Mouse (Mus musculus): Measurements from ENCODE around the gene Stum.

The Stum gene

DNA sequence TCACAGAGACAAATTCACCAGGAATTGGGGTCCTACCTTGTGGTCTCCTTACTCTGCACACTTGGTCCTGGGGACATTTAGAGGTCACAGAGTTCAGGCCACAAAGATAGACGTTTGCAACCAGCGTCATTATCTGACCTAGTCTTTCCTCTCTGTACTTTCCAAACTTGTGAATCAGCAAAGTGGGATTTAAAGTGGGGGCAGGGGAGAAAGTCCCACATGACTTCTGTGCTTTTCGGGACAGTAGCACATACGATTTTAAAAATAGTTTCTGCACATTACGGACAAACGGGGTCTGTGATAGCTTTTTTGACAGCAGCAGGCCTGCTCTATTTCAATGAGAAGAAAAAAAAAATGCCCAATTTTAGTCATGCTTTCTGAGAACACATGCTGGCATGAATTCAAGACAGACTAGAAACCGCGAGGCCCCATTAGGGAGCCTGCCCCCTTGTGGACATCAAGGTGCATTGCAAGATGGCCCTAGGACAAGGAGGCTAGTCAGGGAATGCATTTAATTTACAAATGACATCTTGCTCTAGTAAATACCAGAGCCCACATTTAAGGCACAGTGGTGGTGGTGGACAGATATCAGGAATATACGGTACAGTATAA, 55.1 kb downstream of the Stum start:
- DNase-seq, result peak; percentile 66 to 74

DNA sequence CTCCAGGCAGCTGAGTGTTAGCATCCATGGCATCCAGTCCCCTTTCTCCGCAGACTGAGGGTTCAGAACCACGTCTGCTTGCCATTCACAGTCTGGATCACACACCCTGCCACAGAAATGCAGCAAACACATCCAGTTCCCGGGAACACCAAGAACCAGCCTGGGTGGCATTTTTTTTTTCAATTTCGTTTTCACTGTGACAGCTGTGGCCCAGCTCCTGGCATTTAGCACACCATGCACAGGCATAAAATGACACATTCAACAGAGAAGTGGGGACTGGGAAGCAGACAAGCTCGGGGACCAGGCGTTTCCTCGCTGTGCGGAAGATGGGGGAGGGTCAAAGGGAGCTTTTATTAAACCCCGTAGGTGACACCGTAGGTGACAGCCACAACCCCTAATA, 55.6 kb downstream of the Stum start:
- no peak for DNase-seq

DNA sequence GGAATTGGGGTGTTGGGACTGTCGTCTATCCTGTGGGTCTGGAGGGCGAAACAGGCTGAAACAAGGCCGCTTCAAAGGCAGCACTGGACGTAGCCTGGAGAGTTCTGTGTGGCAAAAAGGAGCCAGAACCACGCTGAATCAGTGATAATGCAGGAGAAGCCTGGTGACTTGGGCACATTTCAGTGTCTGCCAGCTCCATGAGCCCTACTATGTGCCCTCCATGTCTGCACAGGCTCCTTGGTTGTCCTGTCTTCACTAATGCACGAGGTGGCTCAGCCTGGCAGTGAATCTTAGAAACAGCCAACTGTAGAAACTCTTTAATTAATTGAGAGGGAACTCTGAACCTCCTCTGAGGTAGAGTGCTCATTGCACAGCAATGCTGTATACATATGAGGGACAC, 56.9 kb downstream of the Stum start:
- DNase-seq, result no peak

DNA sequence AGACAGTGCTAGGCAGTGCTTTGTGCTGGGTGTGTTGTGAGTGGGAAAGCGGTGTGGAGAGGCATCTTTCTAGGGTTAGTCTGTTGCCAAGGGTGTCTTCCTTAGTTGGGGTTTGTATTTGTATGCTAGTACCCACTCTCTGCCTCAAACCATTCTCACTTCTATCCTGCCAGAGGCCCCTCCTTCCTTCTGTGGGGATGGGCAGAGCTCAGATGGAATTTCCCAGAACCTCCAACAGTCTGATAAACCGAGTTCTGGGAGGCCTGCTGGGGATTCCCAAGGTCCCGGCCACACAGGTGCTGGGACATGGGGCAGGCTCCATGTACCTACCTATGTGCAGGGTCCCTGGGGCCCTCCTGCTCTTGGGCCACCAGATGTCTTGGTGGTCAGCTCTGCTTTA, 59.4 kb downstream of the Stum start:
- no peak for DNase-seq

GRCm38 (mm10) chr1:180423008-180423639, 60.2 kb downstream of the Stum start:
- no peak for DNase-seq

- DNase-seq, result peak; percentile 75 to 88
Observed at GRCm38 (mm10) chr1:180422076-180422828, 61.1 kb downstream of the Stum start.

DNA sequence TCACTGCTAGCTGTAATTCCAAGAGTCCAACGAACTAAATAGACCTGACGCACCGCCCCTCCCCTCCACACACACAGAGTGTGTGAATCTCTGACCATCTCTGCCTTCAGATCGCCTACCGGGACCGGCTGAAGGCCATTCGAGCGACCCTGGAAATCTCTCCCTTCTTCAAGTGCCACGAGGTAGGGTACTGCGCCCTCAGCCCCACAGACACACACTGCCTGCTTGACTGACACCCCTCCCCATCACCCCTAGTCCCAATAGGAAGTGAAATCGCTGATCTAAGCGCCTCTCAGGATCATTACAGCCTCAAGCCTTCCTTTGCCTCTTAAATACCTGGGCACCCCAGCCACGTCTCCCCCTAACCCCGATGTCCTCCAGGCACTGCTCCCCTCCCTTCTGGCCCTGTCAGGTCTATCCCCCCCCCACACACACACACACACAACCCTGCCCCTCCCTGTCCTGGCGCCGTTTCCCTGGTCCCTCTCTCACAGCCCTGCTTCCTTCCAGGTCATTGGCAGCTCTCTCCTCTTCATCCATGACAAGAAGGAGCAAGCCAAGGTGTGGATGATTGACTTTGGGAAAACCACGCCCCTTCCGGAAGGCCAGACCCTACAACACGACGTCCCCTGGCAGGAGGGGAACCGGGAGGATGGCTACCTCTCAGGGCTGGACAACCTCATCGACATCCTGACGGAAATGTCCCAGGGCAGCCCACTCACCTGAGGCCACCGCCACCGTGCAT, 62.0 kb downstream of the Stum start:
- no peak for DNase-seq

DNA sequence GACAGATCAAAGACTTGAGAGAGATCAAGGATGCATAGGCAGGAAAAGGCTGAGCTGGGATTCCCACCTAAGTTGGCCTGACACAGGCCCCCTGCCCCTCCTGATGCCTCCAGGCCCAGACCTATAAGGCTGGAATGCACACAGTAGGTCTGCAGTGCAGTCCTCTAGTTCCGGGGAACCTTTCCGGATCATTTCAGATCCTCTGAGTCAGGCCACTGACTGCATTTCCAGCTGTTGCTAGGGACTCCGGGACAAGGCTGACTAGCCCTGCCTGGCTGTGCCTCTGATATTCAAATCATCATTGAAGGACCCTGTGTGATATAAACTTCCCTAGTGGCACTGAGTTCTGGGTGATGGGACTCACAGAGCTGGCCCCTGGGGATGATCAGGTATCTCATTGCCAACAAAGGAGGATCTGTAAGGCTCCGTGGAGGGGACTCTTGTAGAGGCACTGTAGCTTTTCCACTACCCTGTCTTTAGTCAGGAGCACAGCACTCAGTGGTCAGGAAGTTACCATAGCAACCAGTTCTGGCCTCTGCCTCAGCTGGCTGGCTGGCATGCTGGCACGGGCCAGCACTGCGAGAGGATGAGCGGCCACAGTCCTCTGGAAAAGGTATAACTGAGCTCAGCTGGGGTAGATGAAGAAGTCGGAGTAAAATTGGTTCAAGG, 62.7 kb downstream of the Stum start:
- DNase-seq, result peak; percentile 57 to 71

- no peak for DNase-seq
Observed at GRCm38 (mm10) chr1:180419059-180419458, 64.2 kb downstream of the Stum start.

DNA sequence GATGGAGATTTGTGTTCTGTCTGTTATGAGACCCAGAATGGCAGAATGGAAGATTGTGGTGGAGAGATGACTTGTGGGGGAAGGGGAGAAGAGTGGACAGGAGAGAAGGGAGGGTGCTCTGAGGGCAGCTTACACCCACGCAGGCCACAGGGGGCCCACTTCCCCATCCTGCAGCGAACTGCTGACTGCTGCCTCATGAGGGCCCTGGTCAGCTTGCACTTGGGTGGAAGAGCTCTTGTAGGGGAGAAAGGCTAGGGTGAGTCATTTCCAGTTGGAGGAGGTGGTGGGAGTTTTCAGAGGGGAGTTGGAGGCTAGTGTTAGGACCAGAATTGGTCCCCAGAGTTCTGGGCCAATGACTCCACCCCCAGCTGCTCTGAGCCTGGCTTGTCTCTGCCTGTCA, 66.2 kb downstream of the Stum start:
- no peak for DNase-seq

DNA sequence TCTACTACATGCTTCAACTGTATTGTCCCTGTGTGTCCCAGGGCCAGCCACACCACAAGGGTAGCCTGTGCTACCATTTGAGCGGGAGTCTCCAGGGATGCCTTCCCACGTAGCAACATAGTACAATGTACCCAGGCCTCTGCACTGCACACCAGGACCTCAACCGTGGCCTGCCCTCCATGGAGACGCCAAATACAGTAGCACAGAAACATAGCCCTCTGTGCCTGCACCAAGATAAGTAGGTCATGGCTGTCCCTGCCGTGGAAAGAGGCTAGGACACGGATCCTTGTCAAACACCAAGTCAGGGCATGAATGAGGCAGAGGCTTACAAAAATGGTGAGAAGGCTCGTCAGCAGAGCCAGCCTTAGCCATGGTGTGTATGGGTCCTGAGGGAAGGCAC, 67.5 kb downstream of the Stum start:
- DNase-seq, result no peak

DNA sequence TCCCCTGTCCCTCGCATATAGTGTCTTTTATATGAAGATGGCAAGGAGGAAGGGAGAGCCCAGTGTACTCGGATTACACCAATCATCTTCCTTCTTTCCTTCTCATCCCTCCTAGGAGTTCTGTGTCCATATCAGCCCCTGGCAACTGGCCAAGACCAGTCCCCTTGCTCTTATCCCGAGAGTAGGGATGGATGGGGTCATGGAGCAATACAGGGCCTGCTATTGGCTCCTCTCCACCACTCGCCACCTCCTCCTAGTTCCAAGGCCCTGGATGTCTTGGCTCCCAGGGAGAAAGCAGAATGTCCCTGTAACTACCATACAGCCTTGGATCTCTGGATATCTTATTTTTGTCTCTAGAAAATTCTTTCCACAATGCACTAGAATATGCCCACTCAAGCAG, 68.2 kb downstream of the Stum start:
- no peak for DNase-seq

GRCm38 (mm10) chr1:180410306-180410705, 73.0 kb downstream of the Stum start:
- no peak for DNase-seq

- no peak for DNase-seq
Observed at GRCm38 (mm10) chr1:180409771-180410170, 73.5 kb downstream of the Stum start.

GRCm38 (mm10) chr1:180408832-180409231, 74.5 kb downstream of the Stum start:
- no peak for DNase-seq

DNA sequence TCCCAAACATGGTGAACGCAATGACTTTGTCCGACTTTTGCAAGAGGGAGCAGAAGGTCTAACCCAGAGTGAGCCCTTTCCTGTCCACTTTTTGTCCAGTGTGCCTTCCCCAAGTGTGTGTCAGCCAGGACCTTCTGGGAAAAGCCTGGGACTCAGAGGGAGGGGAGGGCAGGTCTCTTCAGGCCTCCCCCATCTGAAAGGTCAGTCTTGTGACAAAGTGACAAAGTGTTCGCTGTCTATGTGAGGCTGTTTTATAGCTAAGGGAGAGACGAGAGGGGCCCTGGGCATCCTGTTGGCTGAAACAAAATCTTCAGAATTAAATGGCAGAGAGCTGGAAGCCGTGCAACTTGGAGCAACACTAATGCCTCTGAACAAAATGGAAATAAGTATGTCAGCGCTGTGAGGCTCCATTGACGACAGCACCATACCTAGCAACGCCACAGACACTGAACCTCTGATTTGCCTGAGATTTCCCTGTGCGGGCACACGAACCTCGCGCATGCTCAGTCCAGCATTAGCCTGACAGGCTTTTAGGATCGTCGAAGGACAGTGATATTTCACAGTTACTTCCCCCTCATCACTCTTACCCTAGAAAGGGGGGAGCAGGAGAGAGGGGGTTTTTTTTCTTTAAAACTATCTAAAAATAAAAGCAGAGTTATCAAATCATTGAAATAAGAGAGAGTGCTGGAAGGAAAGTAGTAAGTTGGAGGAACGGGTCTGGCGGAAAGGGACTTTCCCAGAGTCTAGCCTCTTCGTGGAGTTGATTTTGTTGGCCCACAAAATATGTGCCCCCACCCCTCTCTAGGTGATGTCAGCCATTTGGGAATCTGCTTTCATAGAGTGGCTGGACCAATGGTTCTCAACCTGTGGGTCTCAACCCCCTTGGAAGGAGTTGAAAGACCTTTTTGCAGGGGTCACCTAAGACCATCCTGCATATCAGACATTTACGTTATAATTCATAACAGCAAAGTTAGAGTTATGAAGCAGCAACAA, 75.3 kb downstream of the Stum start:
- no peak for DNase-seq

DNA sequence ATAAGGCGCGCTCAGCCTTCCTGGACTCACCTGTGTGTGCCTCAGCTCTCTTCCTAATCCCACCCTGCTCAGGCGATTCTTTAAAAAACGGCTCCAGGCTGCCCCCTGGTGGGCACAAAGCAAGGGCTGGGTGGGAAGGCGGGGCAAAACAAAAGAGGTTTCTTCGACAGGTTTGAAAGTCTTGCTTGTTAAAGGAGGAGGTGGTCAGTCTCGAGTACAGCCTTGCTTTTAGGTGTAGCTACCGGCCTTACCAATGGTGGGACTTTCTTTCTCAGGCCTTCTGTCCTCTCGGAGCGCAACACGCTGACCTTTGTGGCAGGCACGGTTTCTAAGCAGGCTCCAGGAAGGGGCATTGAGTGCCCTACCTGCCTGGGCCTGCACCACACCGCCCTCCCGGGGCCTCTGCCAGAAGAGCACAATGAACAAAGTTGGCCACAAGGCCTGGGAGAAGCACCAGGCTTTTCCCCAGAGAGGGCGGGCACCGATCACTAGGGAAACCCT, 76.1 kb downstream of the Stum start:
- peak; percentile 81 to 87 for DNase-seq

DNA sequence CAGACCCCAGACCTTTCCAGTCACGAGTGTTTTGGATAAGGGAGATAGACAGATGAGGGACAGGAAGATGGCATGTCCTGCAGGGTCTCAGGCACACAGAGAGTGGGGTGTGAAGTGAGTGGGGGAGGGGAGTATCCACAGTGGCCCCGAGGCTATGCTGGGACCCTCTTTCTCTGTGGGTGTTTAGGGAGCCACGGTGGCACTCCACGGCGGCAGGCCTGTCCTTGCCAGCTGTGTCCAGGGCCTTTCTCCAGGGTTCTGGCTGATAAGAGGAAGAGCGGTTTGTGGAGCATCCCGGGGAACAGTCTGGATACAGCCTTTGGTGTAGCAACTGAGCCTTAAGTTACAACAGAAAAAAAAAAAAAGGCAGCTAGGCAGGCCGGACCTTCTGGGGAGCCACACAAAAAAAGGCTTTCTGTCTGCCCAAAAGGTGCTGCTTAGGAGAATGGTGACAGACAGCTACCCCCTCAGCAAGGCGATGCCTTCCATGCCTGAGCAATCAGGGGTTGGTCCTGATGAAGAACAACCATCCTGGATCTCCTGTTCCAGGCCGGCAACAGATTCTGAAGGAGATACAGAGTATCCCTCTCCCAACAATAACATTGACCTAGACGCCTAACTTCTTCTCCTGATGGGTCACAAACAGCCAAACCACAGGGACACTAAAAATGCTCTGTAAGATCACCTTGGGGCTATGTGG, 76.8 kb downstream of the Stum start:
- no peak for DNase-seq

- no peak for DNase-seq
Observed at GRCm38 (mm10) chr1:180405576-180406335, 77.5 kb downstream of the Stum start.

GRCm38 (mm10) chr1:180404706-180405105, 78.6 kb downstream of the Stum start:
- DNase-seq, result no peak
